Mouse (Mus musculus) forebrain, embryonic 15.5 days (tissue): ENCODE results near the gene Dop1b. TPM values are rescaled to one million over a fixed set of nuclear protein-coding genes. Genes with fewer than 3 reads are reported as not detected.

Experiments used
- ATAC-seq: fragments of 200-750 bp; cut with Nextera tagmentation; replicated peaks from 2 replicates; pipeline ENCODE4 v1.8.0; 2017; ENCODE audit warnings: mild to moderate bottlenecking, moderate TSS enrichment, moderate library complexity
- H3K27ac ChIP-seq: fragments of 300-500 bp; sonication (generic); replicated peaks from 2 replicates; pipeline ENCODE4 v1.5.1; 2015; ENCODE audit warnings: mild to moderate bottlenecking, inconsistent platforms
- H3K27me3 ChIP-seq: fragments of 300-500 bp; sonication (generic); 2 replicates; pipeline ENCODE4 v1.6.1; 2015; ENCODE audit warnings: inconsistent platforms
- H3K36me3 ChIP-seq: fragments of 300-500 bp; sonication (generic); 2 replicates; pipeline ENCODE4 v1.6.1; 2015; ENCODE audit warnings: mild to moderate bottlenecking, inconsistent platforms
- H3K4me1 ChIP-seq: fragments of 300-500 bp; sonication (generic); 2 replicates; pipeline ENCODE4 v1.6.1; 2015; ENCODE audit warnings: inconsistent platforms
- H3K4me2 ChIP-seq: fragments of 300-500 bp; sonication (generic); replicated peaks from 2 replicates; pipeline ENCODE4 v1.6.1; 2015; ENCODE audit warnings: mild to moderate bottlenecking, inconsistent platforms
- H3K4me3 ChIP-seq: fragments of 300-500 bp; sonication (generic); 2 replicates; pipeline ENCODE4 v1.5.1; 2015; ENCODE audit warnings: mild to moderate bottlenecking, inconsistent platforms
- H3K9ac ChIP-seq: fragments of 300-500 bp; sonication (generic); replicated peaks from 2 replicates; pipeline ENCODE4 v1.6.1; 2015; ENCODE audit warnings: mild to moderate bottlenecking, inconsistent platforms
- H3K9me3 ChIP-seq: fragments of 300-500 bp; sonication (generic); 2 replicates; pipeline ENCODE4 v1.6.1; 2016; ENCODE audit warnings: inconsistent platforms
- WGBS: fragments of 180-500 bp; shearing (Covaris S2); methylation state at CpG from one replicate; pipeline ENCODE4 v1.1.7; 2015; ENCODE audit warnings: mixed read lengths; 5-methylcytosine and 5-hydroxymethylcytosine counted together
- polyA plus RNA-seq: library from polyadenylated mRNA; unstranded; fragments of >200 nt; fragmentation: Nextera tagmentation; extraction: Ambion mirVana; gene quantifications from 2 replicates; pipeline ENCODE4 v1.2.1, GENCODE M21; 2015

Dop1b gene
- polyA plus RNA-seq, 1 experiment from 2014 or later, result 27.3 TPM

- Histone ChIP-seq H3K4me1 (no peaks in the 10 kb centered on the region), H3K4me3 (no peak overlapping the region), H3K9me3 (no peaks in the 10 kb centered on the region), H3K36me3 (peaks cover 19% of the 10 kb centered on the region), H3K9ac (no peak overlapping the region), H3K27me3 (no peaks in the 10 kb centered on the region), H3K4me2 (no peak overlapping the region), H3K27ac (no peak overlapping the region)
- no peak for ATAC-seq
- WGBS, result 81% methylated on average over 5 of the region's 5 CpGs
Measured at GRCm38 (mm10) chr16:93744049-93744490, 32.4 kb downstream of the Dop1b start.

DNA sequence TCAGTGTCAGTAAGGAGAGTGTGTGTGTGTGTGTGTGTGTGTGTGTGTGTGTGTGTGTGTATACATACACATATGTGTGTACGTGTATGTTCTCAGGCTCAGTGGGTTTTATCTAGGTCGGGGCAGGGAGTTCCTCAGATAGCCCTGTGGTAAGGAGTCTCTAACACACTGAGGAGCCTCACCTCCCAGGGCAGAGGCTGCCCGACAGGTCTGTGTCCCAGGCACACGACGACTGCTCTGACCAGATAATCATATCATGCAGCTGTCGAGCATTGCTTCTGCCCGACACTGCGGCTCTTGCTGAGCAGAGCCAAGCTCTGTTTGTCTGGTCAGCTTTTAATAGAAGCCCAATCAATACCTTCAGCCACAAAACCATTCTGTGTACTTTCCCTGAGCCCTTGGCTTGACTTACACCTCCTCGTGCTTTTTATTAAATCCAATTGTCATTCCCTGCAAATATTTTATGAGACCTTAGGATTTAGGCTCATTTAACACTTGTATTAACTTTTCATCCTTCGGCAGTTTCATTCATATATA is 33.2 kb downstream of the Dop1b start:
- Histone ChIP-seq H3K9ac (no peak overlapping the region), H3K36me3 (peaks cover 15% of the 10 kb centered on the region), H3K4me3 (no peak overlapping the region), H3K27me3 (no peaks in the 10 kb centered on the region), H3K4me1 (no peaks in the 10 kb centered on the region), H3K4me2 (no peak overlapping the region), H3K9me3 (no peaks in the 10 kb centered on the region), H3K27ac (no peak overlapping the region)
- WGBS, result 88% methylated on average over 10 of the region's 10 CpGs
- ATAC-seq, result no peak

DNA sequence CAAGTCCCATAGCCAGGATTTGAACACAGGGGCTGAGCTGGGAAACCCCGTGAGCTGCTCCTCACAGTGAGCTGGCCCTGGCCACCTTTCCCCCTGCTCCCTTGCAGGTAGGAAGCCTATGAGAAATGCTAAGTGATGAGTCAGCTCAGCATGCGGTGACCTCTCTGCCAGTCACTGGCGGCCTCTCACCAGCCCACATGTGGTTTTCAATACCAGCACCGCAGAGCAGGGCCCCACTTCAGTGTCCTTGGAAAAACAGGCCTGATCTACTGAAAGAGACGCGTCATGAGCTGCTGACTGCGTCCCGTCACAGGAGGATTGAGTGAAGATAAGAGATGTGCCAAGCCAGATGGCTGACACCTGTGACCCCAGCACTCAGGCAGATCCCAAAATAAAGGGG is 34.7 kb downstream of the Dop1b start:
- WGBS, result 80% methylated on average over 8 of the region's 8 CpGs
- H3K4me1 ChIP-seq, result no peaks in the 10 kb centered on the region
- H3K27me3 ChIP-seq, result no peaks in the 10 kb centered on the region
- H3K4me3 ChIP-seq, result no peak overlapping the region
- no peaks in the 10 kb centered on the region for H3K9me3 ChIP-seq
- H3K27ac ChIP-seq, result no peak overlapping the region
- H3K9ac ChIP-seq, result no peak overlapping the region
- ATAC-seq, result no peak
- H3K4me2 ChIP-seq, result no peak overlapping the region
- 0 out of 2 replicates have a peak, but pooled peaks cover 3% of the 10 kb centered on the region for H3K36me3 ChIP-seq

DNA sequence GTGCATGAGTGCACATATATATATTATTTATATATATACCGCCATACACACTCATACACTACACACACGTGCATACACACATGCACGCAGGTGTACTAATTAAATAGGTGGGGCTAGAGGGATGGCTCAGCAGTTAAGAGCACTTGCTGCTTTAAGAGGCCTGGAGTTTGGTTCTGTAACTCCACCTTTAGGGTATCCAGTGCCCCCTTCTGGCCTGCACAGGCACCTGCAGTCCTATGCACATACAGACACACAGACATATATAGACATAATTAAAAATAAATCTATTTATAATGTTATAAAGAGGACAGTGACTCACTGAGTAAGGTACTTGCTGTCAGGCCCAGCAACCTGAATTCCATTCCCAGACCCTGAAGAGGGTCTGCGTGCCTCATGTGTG is 35.3 kb downstream of the Dop1b start:
- Histone ChIP-seq H3K36me3 (0 out of 2 replicates have a peak, but pooled peaks cover 3% of the 10 kb centered on the region), H3K9ac (no peak overlapping the region), H3K9me3 (no peaks in the 10 kb centered on the region), H3K27ac (no peak overlapping the region), H3K4me1 (no peaks in the 10 kb centered on the region), H3K4me2 (no peak overlapping the region), H3K4me3 (no peak overlapping the region), H3K27me3 (no peaks in the 10 kb centered on the region)
- no peak for ATAC-seq
- WGBS, result 93% methylated on average over 4 of the region's 4 CpGs

- no peak overlapping the region for H3K9ac ChIP-seq
- H3K36me3 ChIP-seq, result 0 out of 2 replicates have a peak, but pooled peaks cover 3% of the 10 kb centered on the region
- H3K4me2 ChIP-seq, result no peak overlapping the region
- H3K27me3 ChIP-seq, result no peaks in the 10 kb centered on the region
- ATAC-seq, result no peak
- no peaks in the 10 kb centered on the region for H3K9me3 ChIP-seq
- WGBS, result 77% methylated on average over 6 of the region's 6 CpGs
- H3K4me1 ChIP-seq, result no peaks in the 10 kb centered on the region
- no peak overlapping the region for H3K27ac ChIP-seq
- H3K4me3 ChIP-seq, result no peak overlapping the region
Measured at GRCm38 (mm10) chr16:93747421-93747820, 35.7 kb downstream of the Dop1b start.

DNA sequence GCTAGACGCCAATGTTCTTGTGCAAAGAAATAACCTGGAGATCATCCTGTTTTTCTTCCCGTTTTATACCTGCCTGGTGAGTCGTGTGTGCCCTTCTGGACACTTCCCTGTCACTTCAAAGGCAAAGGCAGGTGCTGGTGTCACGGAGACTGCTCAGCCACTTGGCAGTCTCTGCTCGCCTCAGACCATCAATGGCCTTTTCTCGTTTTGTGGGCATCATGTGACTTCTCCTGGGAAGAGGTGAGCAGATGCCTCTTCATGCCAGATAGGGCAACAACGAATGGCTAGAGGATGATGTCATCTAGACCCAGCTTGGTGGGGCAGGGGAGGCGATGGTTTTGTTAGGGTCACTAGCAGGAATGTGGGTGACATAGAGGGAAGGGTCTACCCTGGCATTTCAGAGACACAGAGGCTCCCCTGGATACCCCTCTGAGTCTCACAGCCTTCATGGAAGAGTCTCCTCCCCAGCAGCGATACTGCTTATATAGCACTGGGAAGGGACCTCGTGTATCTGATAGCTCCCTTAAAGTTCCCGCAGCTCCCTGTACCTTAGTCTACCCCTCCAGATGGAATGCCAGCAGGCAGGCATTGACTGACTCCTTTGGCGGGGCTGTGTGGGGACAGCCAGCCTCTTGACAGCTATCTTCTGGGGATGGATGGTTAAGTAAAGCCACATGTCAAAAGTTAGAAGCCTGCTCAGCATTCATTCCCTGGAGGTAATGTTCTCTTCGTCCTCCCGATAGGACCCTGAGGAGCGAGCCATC is 37.6 kb downstream of the Dop1b start:
- 77% methylated on average over 15 of the region's 15 CpGs for WGBS

DNA sequence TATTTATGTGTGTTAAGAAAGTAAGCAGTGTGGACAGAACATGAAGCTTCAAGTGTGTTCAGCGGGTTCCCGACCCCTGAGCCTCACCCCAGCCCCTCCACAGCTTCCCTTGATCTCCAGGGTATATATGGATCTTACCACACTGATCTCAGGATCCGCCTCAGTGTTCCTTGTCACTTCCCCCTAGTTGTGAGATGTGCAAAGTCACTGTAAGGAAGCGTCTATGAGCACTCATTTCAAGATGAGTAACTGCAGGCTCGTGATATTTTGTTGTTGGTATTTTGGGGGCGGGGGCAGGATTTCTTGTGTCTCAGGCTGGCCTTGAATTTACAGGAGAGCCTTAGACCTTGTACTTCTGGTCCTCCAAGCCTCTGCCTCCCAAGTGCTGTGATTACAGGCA is 38.8 kb downstream of the Dop1b start:
- H3K4me1 ChIP-seq, result no peaks in the 10 kb centered on the region
- H3K4me3 ChIP-seq, result no peak overlapping the region
- no peaks in the 10 kb centered on the region for H3K27me3 ChIP-seq
- H3K9me3 ChIP-seq, result no peaks in the 10 kb centered on the region
- no peak overlapping the region for H3K4me2 ChIP-seq
- WGBS, result 87% methylated on average over 6 of the region's 6 CpGs
- H3K36me3 ChIP-seq, result peaks cover 25% of the 10 kb centered on the region
- H3K9ac ChIP-seq, result no peak overlapping the region
- no peak for ATAC-seq
- no peak overlapping the region for H3K27ac ChIP-seq

More for the DNA sequence above, 37.6 kb downstream of the Dop1b start:
- Histone ChIP-seq H3K36me3 (peaks cover 13% of the 10 kb centered on the region), H3K9ac (no peak overlapping the region), H3K4me2 (no peak overlapping the region), H3K27me3 (no peaks in the 10 kb centered on the region), H3K9me3 (no peaks in the 10 kb centered on the region), H3K4me3 (no peak overlapping the region), H3K4me1 (no peaks in the 10 kb centered on the region), H3K27ac (no peak overlapping the region)
- no peak for ATAC-seq

- Histone ChIP-seq H3K9me3 (no peaks in the 10 kb centered on the region), H3K27me3 (no peaks in the 10 kb centered on the region)
- 69% methylated on average over 5 of the region's 5 CpGs for WGBS
Measured at GRCm38 (mm10) chr16:93751816-93752215, 40.1 kb downstream of the Dop1b start.

DNA sequence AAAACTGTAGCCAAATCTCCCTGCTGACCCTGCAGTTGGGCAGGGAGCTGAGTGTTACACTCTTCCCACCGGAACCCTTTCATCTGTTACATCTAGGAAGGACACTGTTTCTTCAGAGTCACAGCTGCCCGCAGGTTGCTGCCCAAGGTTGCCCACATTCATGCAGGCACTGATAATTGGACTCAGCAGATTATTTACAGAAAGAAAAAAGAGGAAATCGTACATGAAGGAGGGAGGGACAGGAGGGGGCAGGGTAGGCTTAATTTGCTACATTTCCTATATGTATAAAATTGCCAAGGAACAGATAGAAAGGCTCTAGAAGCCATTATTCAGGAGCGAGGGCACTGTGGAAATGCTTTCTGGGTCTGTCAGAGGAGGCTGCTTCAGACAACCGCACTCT is 44.9 kb downstream of the Dop1b start:
- Histone ChIP-seq H3K9me3 (no peaks in the 10 kb centered on the region), H3K4me2 (no peak overlapping the region), H3K36me3 (peaks cover 48% of the 10 kb centered on the region), H3K27me3 (no peaks in the 10 kb centered on the region), H3K27ac (no peak overlapping the region), H3K4me3 (no peak overlapping the region), H3K9ac (no peak overlapping the region), H3K4me1 (no peaks in the 10 kb centered on the region)
- 83% methylated on average over 5 of the region's 5 CpGs for WGBS
- no peak for ATAC-seq

More at GRCm38 (mm10) chr16:93751816-93752215, 40.1 kb downstream of the Dop1b start:
- H3K9ac ChIP-seq, result no peak overlapping the region
- peaks cover 31% of the 10 kb centered on the region for H3K36me3 ChIP-seq
- no peak overlapping the region for H3K4me3 ChIP-seq
- no peak for ATAC-seq
- no peak overlapping the region for H3K27ac ChIP-seq
- no peak overlapping the region for H3K4me2 ChIP-seq
- no peaks in the 10 kb centered on the region for H3K4me1 ChIP-seq

GRCm38 (mm10) chr16:93763378-93763777 is 51.7 kb downstream of the Dop1b start:
- Histone ChIP-seq H3K4me2 (no peak overlapping the region), H3K9me3 (no peaks in the 10 kb centered on the region), H3K36me3 (peaks cover 45% of the 10 kb centered on the region), H3K4me1 (no peaks in the 10 kb centered on the region), H3K27ac (no peak overlapping the region), H3K9ac (no peak overlapping the region), H3K27me3 (no peaks in the 10 kb centered on the region), H3K4me3 (no peak overlapping the region)
- no peak for ATAC-seq
- WGBS, result 81% methylated on average over 6 of the region's 6 CpGs

- no peak for ATAC-seq
- Histone ChIP-seq H3K9me3 (no peaks in the 10 kb centered on the region), H3K4me2 (no peak overlapping the region), H3K4me3 (no peak overlapping the region), H3K9ac (no peak overlapping the region), H3K27me3 (no peaks in the 10 kb centered on the region), H3K27ac (no peak overlapping the region), H3K4me1 (no peaks in the 10 kb centered on the region), H3K36me3 (peaks cover 44% of the 10 kb centered on the region)
- WGBS, result 75% methylated on average over 4 of the region's 4 CpGs
Measured at GRCm38 (mm10) chr16:93764597-93764996, 52.9 kb downstream of the Dop1b start.

DNA sequence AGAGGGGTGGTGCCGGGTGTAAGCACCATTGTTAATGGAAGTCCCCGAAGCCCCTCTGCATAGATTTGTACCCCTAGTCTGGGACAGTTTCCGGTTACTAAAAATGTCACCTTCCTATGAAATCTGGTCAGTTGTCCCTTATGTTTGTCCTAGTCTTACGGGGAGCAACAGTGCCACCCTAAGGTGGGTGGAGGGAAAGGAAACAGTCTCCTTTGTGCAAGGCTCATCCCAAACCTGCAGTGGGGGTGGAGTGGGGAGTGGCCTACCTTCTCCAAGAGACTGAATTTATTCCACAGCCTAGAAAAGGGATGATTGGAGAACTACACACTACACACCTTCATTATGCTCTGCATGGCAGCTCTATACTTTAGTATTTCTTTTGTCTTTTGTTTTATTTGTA is 55.3 kb downstream of the Dop1b start:
- H3K4me1 ChIP-seq, result no peaks in the 10 kb centered on the region
- ATAC-seq, result 0 out of 2 replicates have a peak, but pooled peaks have one; percentile 35
- WGBS, result 51% methylated on average over 4 of the region's 4 CpGs
- no peak overlapping the region for H3K4me2 ChIP-seq
- peaks cover 49% of the 10 kb centered on the region for H3K36me3 ChIP-seq
- H3K4me3 ChIP-seq, result no peak overlapping the region
- no peak overlapping the region for H3K9ac ChIP-seq
- H3K9me3 ChIP-seq, result no peaks in the 10 kb centered on the region
- no peaks in the 10 kb centered on the region for H3K27me3 ChIP-seq
- H3K27ac ChIP-seq, result no peak overlapping the region
